Mouse (Mus musculus): Measurements from ENCODE around the gene Gsdme. TPM values are rescaled to one million over a fixed set of nuclear protein-coding genes. Genes with fewer than 3 reads are reported as not detected.
A peak's percentile ranks its signal among the peaks of the same experiment; 100 is the strongest.

The Gsdme gene
- total RNA-seq, 2 experiments from 2014 or later = 11.8 to 12.1 TPM

DNA sequence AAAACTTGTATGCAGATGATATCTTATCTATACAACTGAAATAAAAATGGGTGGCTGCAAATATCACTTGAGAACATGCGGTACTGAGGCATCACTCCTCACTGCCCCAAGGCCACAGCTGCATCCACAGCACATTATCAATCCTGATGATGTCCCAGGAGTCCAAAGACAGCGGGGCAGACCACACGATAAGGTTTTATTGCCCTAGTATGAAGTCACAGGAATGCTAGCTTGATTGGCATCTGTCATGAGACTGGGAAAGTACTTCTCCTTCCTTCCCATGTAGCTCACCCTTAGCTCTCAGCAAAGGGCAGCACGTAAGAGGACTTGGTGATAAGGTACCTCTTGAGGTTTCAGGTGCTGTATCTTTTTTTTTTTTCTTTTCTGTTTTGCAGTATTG lies 19.5 kb downstream of the Gsdme start:
- intact Hi-C loops (cut with DNase I) = loop anchor here (5.0 kb wide), 1 partner anchor 113 kb away; no protein-coding TSS in a partner anchor
- TF ChIP-seq CTCF (IDR thresholded peaks at IDR 0.05) = no peak
- no peak overlapping the region for H3K27ac ChIP-seq

DNA sequence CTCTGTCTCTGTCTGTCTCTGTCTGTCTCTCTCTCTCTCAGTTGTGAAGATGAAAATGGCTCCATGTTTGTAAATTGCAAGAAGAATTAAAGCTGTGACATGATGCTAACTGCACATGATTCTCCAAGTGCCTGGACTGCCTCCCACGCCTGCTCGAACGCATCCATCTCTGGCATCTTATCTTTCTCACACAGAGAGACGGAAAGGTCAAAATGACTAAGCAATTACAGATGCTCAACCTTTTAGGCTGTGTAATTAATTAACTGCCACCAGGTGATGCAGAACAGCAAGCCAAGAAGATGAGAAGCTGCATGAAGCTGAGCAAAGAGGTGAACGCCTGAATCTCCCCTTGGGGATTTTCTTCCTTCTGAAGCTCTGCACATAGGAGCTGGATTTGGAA lies 23.2 kb downstream of the Gsdme start:
- DNase-seq (ENCODE audit: extremely low spot score in 1 of 2, low spot score in 2 of 2) = no peak
- H3K4me3 ChIP-seq = no peak overlapping the region
- no peak for TF ChIP-seq CTCF (IDR thresholded peaks at IDR 0.05)
- H3K27ac ChIP-seq = no peak overlapping the region
- intact Hi-C loops (cut with DNase I) = loop anchor here (5.0 kb wide), 1 partner anchor 117 kb away; no protein-coding TSS in a partner anchor

More for the DNA sequence above, 19.5 kb downstream of the Gsdme start:
- no peak overlapping the region for H3K4me3 ChIP-seq
- DNase-seq (ENCODE audit: extremely low spot score in 1 of 2, low spot score in 2 of 2) = no peak

DNA sequence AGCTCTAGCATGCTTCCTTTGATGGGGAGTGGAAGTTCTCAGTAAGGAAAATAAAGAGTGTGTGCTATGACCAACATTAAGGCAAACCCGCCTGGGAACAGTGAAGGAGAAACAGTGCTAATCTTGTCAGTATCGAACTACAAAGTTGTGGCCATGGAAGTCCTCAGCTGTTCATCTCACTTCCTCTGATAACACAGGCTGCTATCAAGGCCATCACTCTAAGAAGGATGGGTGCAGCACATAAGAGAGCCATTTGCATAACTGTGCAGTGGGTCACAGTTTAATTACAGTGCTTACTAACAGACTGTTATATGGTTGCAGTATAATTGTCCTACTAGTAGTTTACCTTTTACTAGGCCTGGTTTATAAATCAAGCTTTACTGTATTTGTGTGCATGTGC lies 23.8 kb downstream of the Gsdme start:
- DNase-seq (ENCODE audit: extremely low spot score in 1 of 2, low spot score in 2 of 2) = no peak
- intact Hi-C loops (cut with DNase I) = loop anchor here (5.0 kb wide), 1 partner anchor 117 kb away; no protein-coding TSS in a partner anchor
- H3K27ac ChIP-seq = no peak overlapping the region
- TF ChIP-seq CTCF (IDR thresholded peaks at IDR 0.05) = no peak
- H3K4me3 ChIP-seq = no peak overlapping the region

- TF ChIP-seq CTCF (IDR thresholded peaks at IDR 0.05) = no peak
- H3K27ac ChIP-seq = no peak overlapping the region
- DNase-seq (ENCODE audit: extremely low spot score in 1 of 2, low spot score in 2 of 2) = no peak
- intact Hi-C loops (cut with DNase I) = no loop called here
- H3K4me3 ChIP-seq = no peak overlapping the region
Observed at GRCm38 (mm10) chr6:50237963-50238362, 25.7 kb downstream of the Gsdme start.

DNA sequence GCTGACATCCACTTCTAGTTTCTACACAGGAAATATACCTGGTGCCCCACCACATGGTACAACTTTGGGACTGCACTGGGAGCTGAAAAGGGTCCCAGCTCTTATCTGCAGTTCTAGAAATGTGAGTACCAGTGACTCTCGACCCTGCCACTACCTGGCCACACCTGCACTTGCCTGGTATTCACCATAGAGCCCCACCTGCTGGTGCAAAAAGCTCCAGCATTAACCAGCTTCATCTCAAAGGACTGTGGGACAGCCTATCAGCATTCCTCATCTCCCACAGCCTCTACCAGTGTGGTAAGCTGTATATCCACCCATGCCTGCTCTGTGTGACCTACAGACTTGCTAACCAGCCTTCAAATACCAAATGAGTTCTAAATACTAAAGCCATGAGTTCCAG lies 30.7 kb downstream of the Gsdme start:
- H3K27ac ChIP-seq = no peak overlapping the region
- no peak overlapping the region for H3K4me3 ChIP-seq
- no peak; the same call in 1 of the 2 replicates for TF ChIP-seq CTCF (IDR thresholded peaks at IDR 0.05)
- intact Hi-C loops (cut with DNase I) = no loop called here
- no peak for DNase-seq (ENCODE audit: extremely low spot score in 1 of 2, low spot score in 2 of 2)

GRCm38 (mm10) chr6:50231288-50231687 lies 32.4 kb downstream of the Gsdme start:
- H3K27ac ChIP-seq = no peak overlapping the region
- no peak overlapping the region for H3K4me3 ChIP-seq
- no peak for DNase-seq (ENCODE audit: extremely low spot score in 1 of 2, low spot score in 2 of 2)
- intact Hi-C loops (cut with DNase I) = no loop called here
- no peak for TF ChIP-seq CTCF (IDR thresholded peaks at IDR 0.05)

GRCm38 (mm10) chr6:50228180-50228579 lies 35.5 kb downstream of the Gsdme start:
- no peak for DNase-seq (ENCODE audit: extremely low spot score in 1 of 2, low spot score in 2 of 2)
- intact Hi-C loops (cut with DNase I) = loop anchor here (5.0 kb wide), 1 partner anchor 711 kb away; no protein-coding TSS in a partner anchor
- no peak overlapping the region for H3K4me3 ChIP-seq
- TF ChIP-seq CTCF (IDR thresholded peaks at IDR 0.05) = no peak
- H3K27ac ChIP-seq = no peak overlapping the region

GRCm38 (mm10) chr6:50225232-50225631 lies 38.4 kb downstream of the Gsdme start:
- H3K4me3 ChIP-seq = no peak overlapping the region
- intact Hi-C loops (cut with DNase I) = loop anchor here (5.0 kb wide), 1 partner anchor 708 kb away; no protein-coding TSS in a partner anchor
- H3K27ac ChIP-seq = no peak overlapping the region
- TF ChIP-seq CTCF (IDR thresholded peaks at IDR 0.05) = no peak
- DNase-seq (ENCODE audit: extremely low spot score in 1 of 2, low spot score in 2 of 2) = no peak

GRCm38 (mm10) chr6:50223606-50224005 lies 40.1 kb downstream of the Gsdme start:
- no peak for TF ChIP-seq CTCF (IDR thresholded peaks at IDR 0.05)
- H3K27ac ChIP-seq = no peak overlapping the region
- intact Hi-C loops (cut with DNase I) = no loop called here
- H3K4me3 ChIP-seq = no peak overlapping the region
- DNase-seq (ENCODE audit: extremely low spot score in 1 of 2, low spot score in 2 of 2) = no peak

GRCm38 (mm10) chr6:50222986-50223385 lies 40.7 kb downstream of the Gsdme start:
- H3K27ac ChIP-seq = no peak overlapping the region
- no peak overlapping the region for H3K4me3 ChIP-seq
- no peak for DNase-seq (ENCODE audit: extremely low spot score in 1 of 2, low spot score in 2 of 2)
- intact Hi-C loops (cut with DNase I) = no loop called here
- no peak for TF ChIP-seq CTCF (IDR thresholded peaks at IDR 0.05)

- TF ChIP-seq CTCF (IDR thresholded peaks at IDR 0.05) = no peak
- DNase-seq (ENCODE audit: extremely low spot score in 1 of 2, low spot score in 2 of 2) = no peak
- intact Hi-C loops (cut with DNase I) = no loop called here
- H3K4me3 ChIP-seq = no peak overlapping the region
- H3K27ac ChIP-seq = no peak overlapping the region
Observed at GRCm38 (mm10) chr6:50222351-50222750, 41.3 kb downstream of the Gsdme start.

- Histone ChIP-seq H3K27ac (no peak overlapping the region), H3K4me3 (no peak overlapping the region)
- peak; percentile 30 to 37 for DNase-seq (ENCODE audit: extremely low spot score in 1 of 2, low spot score in 2 of 2)
- intact Hi-C loops (cut with DNase I) = no loop called here
- peak; percentile 79 for TF ChIP-seq CTCF (IDR thresholded peaks at IDR 0.05)
Observed at GRCm38 (mm10) chr6:50220863-50221262, 42.8 kb downstream of the Gsdme start.

DNA sequence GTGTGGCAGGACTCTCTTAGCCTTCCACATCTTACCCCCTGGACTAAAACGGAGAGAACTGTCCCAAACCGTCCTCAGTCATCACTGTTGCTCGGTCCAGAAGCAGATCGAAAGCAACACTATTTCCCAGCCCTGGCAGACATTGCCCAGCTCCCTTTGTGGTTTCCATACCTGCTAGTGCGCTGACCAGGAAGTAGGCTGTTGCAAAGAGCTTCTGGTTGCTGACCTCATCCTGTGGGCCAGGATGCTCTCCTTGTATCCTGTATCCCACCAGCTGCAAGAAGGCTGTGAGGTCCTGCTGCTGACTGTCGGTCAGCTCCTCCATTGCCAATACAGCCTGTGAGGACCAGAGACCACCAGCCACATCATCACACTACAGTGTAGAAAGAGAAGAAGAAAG lies 44.6 kb downstream of the Gsdme start:
- Histone ChIP-seq H3K27ac (no peak overlapping the region), H3K4me3 (no peak overlapping the region)
- DNase-seq (ENCODE audit: extremely low spot score in 1 of 2, low spot score in 2 of 2) = no peak
- intact Hi-C loops (cut with DNase I) = loop anchor here (10.0 kb wide), 1 partner anchor 326 kb away; no protein-coding TSS in a partner anchor
- TF ChIP-seq CTCF (IDR thresholded peaks at IDR 0.05) = no peak
